Mouse (Mus musculus) layer of hippocampus, adult 6 months (tissue): ENCODE measurements around the gene Calb2. TPM values are rescaled to one million over a fixed set of nuclear protein-coding genes. Genes with fewer than 3 reads are reported as not detected.

Experiments used
- long read RNA-seq, 2 experiments: library from polyadenylated mRNA; unstranded; transcript quantifications; one replicate each; pipeline ENCODE4 v2.0.0; 2019 to 2020
- polyA plus RNA-seq: library from polyadenylated mRNA; unstranded; fragments of <200 nt; fragmentation: Nextera tagmentation; gene quantifications from 2 replicates; pipeline ENCODE4 v1.2.3, GENCODE M21; 2021

Gene Calb2
- polyA plus RNA-seq, result 29.0 and 31.6 TPM in 2 replicates
- long read RNA-seq, experiment 1, transcript Calb2-201 (11 exons, 1,431 nt), result major isoform, 36 of 37 reads
- long read RNA-seq, experiment 1, partial matches to known transcripts, result 0 of 37 reads
- long read RNA-seq, experiment 1, other reads (novel, unspliced or antisense), result 1 of 37 reads
- long read RNA-seq, experiment 2, transcript Calb2-201 (11 exons, 1,431 nt), result major isoform, 245 of 252 reads
- long read RNA-seq, experiment 2, partial matches to known transcripts, result 2 of 252 reads
- long read RNA-seq, experiment 2, other reads (novel, unspliced or antisense), result 5 of 252 reads

GRCm38 (mm10) chr8:110168046-110168445, at the start of gene Calb2:
Calb2 (minus strand) TSS chr8:110168210.

GRCm38 (mm10) chr8:110215365-110215764, 47.4 kb upstream of the Calb2 start, which contains the start of gene Cmtr2:
Cmtr2 (plus strand) TSS chr8:110215665.

GRCm38 (mm10) chr8:110102653-110103052, 65.4 kb downstream of the Calb2 start, which contains the start of gene Gm17720:
Gm17720 (minus strand) TSS chr8:110102753.

GRCm38 (mm10) chr8:110100907-110101306, 67.1 kb downstream of the Calb2 start, which contains the start of gene Gm21964:
Gm21964 (plus strand) TSS chr8:110101207.

Other genes starting within 250 kb of the Calb2 start
- gene Marveld3, start 206.0 kb downstream of the Calb2 start, polyA plus RNA-seq, result 0.41 and 1.4 TPM in 2 replicates
- gene Tat, start 177.8 kb downstream of the Calb2 start, polyA plus RNA-seq, result not detected in 2 replicates
- gene Chst4, start 128.5 kb downstream of the Calb2 start, polyA plus RNA-seq, result not detected in 2 replicates
- 15.2 and 16.6 TPM in 2 replicates for gene Zfp612, start 88.5 kb downstream of the Calb2 start, polyA plus RNA-seq
- gene Gm21964, start 67.0 kb downstream of the Calb2 start, polyA plus RNA-seq, result not detected in 2 replicates
- gene Gm17720, start 65.5 kb downstream of the Calb2 start, polyA plus RNA-seq, result not detected in 2 replicates
- gene Cmtr2, start 47.5 kb upstream of the Calb2 start, polyA plus RNA-seq, result 1.4 and 1.5 TPM in 2 replicates
- gene Hydin, start 98.8 kb upstream of the Calb2 start, polyA plus RNA-seq, result 0.25 and 0.30 TPM in 2 replicates